Mouse (Mus musculus): ENCODE measurements at regions not wholly inside any gene's neighbourhood (a gene's known extent, or its start where the extent isn't known, plus 50 kb on each side); places are given as distances from the start of the nearest gene placed in this dataset.

- TF ChIP-seq POLR2A (IDR thresholded peaks at IDR 0.05; ENCODE audit: insufficient read depth, low read depth, low read length) = no peak
- no peak for TF ChIP-seq CTCF (IDR thresholded peaks at IDR 0.05)
- no peak for TF ChIP-seq EP300 (IDR thresholded peaks at IDR 0.05; ENCODE audit: insufficient read depth, low read depth, low read length)
Observed at GRCm38 (mm10) chr3:144270206-144270605, 65.2 kb upstream of the Lmo4 start.
